Mouse (Mus musculus) embryonic facial prominence, embryonic 15.5 days (tissue): ENCODE results near the gene Pds5b. TPM values are rescaled to one million over a fixed set of nuclear protein-coding genes. Genes with fewer than 3 reads are reported as not detected.

Source experiments
- ATAC-seq: fragments of 200-750 bp; cut with Nextera tagmentation; 2 replicates; pipeline ENCODE4 v1.8.0; 2017; ENCODE audit warnings: low read depth, moderate TSS enrichment; ENCODE audit not compliant: insufficient number of reproducible peaks, low FRiP score, low TSS enrichment
- H3K27ac ChIP-seq: fragments of 300-500 bp; sonication (generic); replicated peaks from 2 replicates; pipeline ENCODE4 v1.5.1; 2015; ENCODE audit warnings: mild to moderate bottlenecking, inconsistent platforms
- H3K27me3 ChIP-seq: fragments of 300-500 bp; sonication (generic); 2 replicates; pipeline ENCODE4 v1.6.1; 2015; ENCODE audit warnings: inconsistent platforms
- H3K36me3 ChIP-seq: fragments of 300-500 bp; sonication (generic); 2 replicates; pipeline ENCODE4 v1.6.1; 2015; ENCODE audit warnings: mild to moderate bottlenecking, inconsistent platforms
- H3K4me1 ChIP-seq: fragments of 300-500 bp; sonication (generic); 2 replicates; pipeline ENCODE4 v1.6.1; 2015; ENCODE audit warnings: inconsistent platforms
- H3K4me2 ChIP-seq: fragments of 300-500 bp; sonication (generic); replicated peaks from 2 replicates; pipeline ENCODE4 v1.6.1; 2015; ENCODE audit warnings: mild to moderate bottlenecking, inconsistent platforms
- H3K4me3 ChIP-seq: fragments of 300-500 bp; sonication (generic); replicated peaks from 2 replicates; pipeline ENCODE4 v1.5.1; 2015; ENCODE audit warnings: mild to moderate bottlenecking, inconsistent platforms
- H3K9ac ChIP-seq: fragments of 300-500 bp; sonication (generic); 2 replicates; pipeline ENCODE4 v1.6.1; 2015; ENCODE audit warnings: inconsistent platforms
- H3K9me3 ChIP-seq: fragments of 300-500 bp; sonication (generic); replicated peaks from 2 replicates; pipeline ENCODE4 v1.6.1; 2016; ENCODE audit warnings: inconsistent platforms
- WGBS: fragments of 180-500 bp; shearing (Covaris S2); methylation state at CpG from one replicate; pipeline ENCODE4 v1.1.7; 2015; 5-methylcytosine and 5-hydroxymethylcytosine counted together
- polyA plus RNA-seq: library from polyadenylated mRNA; unstranded; fragments of >200 nt; fragmentation: Nextera tagmentation; extraction: Ambion mirVana; gene quantifications from 2 replicates; pipeline ENCODE4 v1.2.1, GENCODE M21; 2015

Gene Pds5b
- polyA plus RNA-seq, 1 experiment from 2014 or later, result 25.6 TPM

DNA sequence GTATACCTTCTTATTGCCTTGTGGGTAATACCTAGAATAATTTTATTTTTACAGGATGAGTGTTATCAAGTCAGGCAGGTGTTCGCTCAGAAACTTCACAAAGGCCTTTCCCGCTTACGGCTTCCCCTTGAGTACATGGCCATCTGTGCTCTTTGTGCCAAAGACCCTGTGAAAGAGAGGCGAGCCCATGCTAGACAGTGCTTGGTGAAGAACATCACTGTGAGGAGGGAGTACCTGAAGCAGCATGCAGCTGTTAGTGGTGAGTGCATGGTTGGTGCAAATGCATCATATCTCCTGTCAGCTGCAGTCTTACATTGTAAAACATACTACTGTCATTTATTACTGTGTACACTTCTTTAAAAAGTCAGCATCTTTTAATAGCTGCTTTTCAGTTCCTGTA, 114.7 kb downstream of the Pds5b start:
- ATAC-seq, result no peak
- Histone ChIP-seq H3K9ac (no peak overlapping the region), H3K4me3 (no peak overlapping the region), H3K4me1 (no peaks in the 10 kb centered on the region), H3K27me3 (no peaks in the 10 kb centered on the region), H3K27ac (no peak overlapping the region), H3K9me3 (no peaks in the 10 kb centered on the region), H3K4me2 (no peak overlapping the region), H3K36me3 (peaks cover 44% of the 10 kb centered on the region)
- 95% methylated on average over 4 of the region's 4 CpGs for WGBS

DNA sequence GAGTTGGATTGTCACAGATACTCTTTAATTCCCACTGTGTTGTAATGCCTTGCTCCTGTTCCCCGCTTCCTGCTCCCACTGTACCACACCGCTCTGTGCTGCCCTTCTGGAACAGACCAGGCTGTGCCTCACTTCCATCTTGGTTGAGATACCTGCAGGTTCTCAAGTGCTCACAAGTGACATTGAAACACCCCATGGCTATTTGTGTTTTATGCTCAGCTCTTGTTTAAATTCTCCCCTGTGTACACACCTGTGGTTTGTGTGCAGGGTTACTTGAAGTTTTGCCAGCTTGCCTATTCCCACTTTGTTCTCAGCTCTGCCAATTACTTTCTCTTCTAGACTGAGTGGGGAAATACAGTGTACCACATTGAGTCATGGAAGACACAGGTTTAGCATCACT, 115.5 kb downstream of the Pds5b start:
- H3K9ac ChIP-seq, result no peak overlapping the region
- WGBS, result 91% methylated on average over 2 of the region's 2 CpGs
- peaks cover 39% of the 10 kb centered on the region for H3K36me3 ChIP-seq
- no peaks in the 10 kb centered on the region for H3K4me1 ChIP-seq
- H3K9me3 ChIP-seq, result no peaks in the 10 kb centered on the region
- no peak overlapping the region for H3K27ac ChIP-seq
- H3K4me3 ChIP-seq, result no peak overlapping the region
- no peak for ATAC-seq
- no peaks in the 10 kb centered on the region for H3K27me3 ChIP-seq
- H3K4me2 ChIP-seq, result no peak overlapping the region

DNA sequence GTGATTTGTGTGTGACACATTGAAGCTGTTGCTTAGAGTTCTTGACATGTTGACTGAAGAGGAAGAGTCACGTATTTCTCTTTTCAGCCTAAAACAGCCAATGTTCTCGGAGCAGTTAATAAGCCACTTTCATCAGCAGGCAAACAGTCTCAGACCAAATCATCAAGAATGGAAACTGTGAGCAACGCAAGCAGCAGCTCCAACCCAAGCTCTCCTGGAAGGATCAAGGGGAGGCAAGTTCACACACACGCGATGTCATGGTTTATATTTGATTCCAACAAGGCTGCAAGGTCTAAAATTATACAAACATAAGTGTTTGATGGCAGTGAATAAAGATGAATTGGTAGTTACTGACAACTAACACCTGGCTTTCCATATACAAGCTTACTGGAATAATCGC, 120.6 kb downstream of the Pds5b start:
- Histone ChIP-seq H3K27ac (no peak overlapping the region), H3K36me3 (peaks cover 42% of the 10 kb centered on the region), H3K4me2 (no peak overlapping the region), H3K4me1 (no peaks in the 10 kb centered on the region), H3K9ac (no peak overlapping the region), H3K27me3 (no peaks in the 10 kb centered on the region), H3K9me3 (no peaks in the 10 kb centered on the region), H3K4me3 (no peak overlapping the region)
- 92% methylated on average over 6 of the region's 6 CpGs for WGBS
- no peak for ATAC-seq

DNA sequence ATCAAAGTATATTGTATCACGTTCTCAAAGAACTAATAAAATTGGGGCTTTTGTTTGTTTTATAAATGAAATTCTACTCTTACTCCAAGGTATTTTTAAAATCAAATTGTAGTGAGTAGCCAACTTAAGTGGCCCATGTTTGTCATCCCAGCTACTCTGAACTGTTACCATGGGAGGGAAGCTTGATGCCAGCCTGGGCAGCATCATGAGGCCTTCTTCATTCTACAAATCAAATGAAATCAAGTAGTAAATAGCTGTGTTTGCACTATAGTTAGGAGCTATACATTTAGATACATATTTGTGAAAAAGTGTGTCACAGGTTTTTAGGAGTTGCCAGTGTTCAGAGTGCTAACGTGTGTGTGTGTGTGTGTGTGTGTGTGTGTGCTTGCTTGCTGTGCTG, 126.5 kb downstream of the Pds5b start:
- H3K4me2 ChIP-seq, result no peak overlapping the region
- H3K4me1 ChIP-seq, result no peaks in the 10 kb centered on the region
- no peak overlapping the region for H3K4me3 ChIP-seq
- WGBS, result 96% methylated on average over 2 of the region's 2 CpGs
- H3K9me3 ChIP-seq, result no peaks in the 10 kb centered on the region
- H3K36me3 ChIP-seq, result peaks cover 50% of the 10 kb centered on the region
- no peak overlapping the region for H3K9ac ChIP-seq
- no peak overlapping the region for H3K27ac ChIP-seq
- H3K27me3 ChIP-seq, result no peaks in the 10 kb centered on the region
- no peak for ATAC-seq

DNA sequence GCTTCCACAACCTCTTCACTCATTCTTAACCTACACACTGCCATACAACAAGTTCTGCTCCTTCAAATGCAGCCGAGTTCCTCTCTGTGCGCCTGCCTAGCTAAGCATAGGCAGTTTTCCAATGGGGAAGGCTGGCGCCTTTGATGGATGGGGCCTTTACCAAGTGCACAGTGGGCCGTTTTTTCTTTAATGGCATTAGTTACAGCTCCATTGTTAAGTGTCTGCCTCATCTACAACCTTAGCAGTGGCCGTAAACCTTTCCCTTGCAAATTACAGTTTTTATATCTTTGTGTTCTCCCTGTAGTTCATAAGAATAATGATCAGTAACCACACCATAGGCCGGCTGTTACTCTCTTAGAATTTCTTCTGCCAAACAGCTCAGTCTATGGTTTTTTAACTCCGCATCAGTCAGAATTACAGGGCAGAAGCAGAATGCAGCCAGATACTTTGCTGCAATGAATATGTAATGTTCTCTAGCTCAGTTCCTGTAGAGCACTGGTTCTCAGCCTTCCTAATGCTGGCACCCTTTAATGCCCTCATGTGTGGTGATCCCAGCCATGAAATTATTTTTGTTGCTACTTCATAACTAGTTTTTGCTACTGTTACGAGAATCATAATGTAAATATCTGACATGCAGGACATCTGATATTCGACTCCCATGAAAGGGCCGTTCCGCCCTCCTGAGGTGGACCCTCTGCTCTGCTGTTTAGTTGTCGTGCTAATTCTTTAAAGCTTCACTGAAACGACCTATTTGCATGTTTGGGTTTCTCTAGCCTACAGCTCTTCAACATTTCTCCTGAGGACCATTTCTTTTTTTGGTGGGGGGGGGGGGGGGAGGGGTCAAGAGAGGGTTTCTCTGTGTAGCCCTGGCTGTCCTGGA, 140.8 kb downstream of the Pds5b start:
- WGBS, result 80% methylated on average over 13 of the region's 13 CpGs
- H3K27ac ChIP-seq, result no peak overlapping the region

DNA sequence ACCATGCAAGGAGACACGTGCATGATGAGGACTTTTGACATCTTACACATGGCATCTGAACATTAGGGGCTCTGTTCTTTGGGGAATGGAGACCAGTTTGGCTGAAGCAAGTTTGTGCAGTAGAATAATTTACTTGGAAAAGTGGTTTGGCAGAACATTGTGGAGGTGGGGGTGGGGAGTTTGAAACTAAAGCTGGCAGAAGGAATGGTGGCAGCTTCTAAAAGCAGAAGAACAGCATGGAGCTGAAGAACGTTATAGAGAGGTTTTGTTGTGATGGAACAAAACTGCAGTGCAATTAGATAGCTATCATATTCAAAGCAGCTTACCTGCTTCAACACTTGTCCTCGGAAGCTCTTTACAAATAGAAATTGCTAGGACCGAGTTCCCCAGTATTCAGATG, 141.9 kb downstream of the Pds5b start:
- Histone ChIP-seq H3K27me3 (no peaks in the 10 kb centered on the region), H3K9ac (no peak overlapping the region), H3K27ac (no peak overlapping the region), H3K36me3 (no peaks in the 10 kb centered on the region), H3K9me3 (no peaks in the 10 kb centered on the region), H3K4me3 (no peak overlapping the region), H3K4me2 (no peak overlapping the region), H3K4me1 (no peaks in the 10 kb centered on the region)
- 82% methylated on average over 4 of the region's 4 CpGs for WGBS
- ATAC-seq, result no peak

More for the DNA sequence above, 140.8 kb downstream of the Pds5b start:
- Histone ChIP-seq H3K27me3 (no peaks in the 10 kb centered on the region), H3K9me3 (no peaks in the 10 kb centered on the region), H3K36me3 (peaks cover 3% of the 10 kb centered on the region; the same call in 1 of the 2 replicates), H3K4me3 (no peak overlapping the region), H3K9ac (no peak overlapping the region), H3K4me2 (no peak overlapping the region), H3K4me1 (no peaks in the 10 kb centered on the region)
- ATAC-seq, result no peak

DNA sequence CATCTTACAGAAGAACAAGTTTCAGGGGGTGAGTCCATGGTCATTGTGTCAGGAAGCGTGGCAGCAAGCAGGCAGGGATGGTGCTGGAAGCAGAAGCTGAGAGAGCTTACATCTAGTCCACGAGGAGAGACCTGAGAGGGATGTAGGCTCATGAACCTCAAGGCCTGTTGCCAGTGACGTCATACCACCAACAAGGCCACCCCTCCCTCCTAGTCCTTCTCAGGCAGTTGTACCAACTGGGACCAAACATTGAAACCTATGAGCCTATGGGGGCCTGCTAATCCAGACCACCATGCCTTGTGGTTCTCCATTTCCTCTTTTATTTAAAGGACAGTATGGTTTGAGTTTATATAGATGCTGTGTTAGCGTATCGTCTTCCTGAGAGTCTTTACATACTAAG, 143.2 kb downstream of the Pds5b start:
- H3K27me3 ChIP-seq, result no peaks in the 10 kb centered on the region
- 0 out of 2 replicates have a peak, but pooled peaks cover 4% of the 10 kb centered on the region for H3K4me1 ChIP-seq
- 73% methylated on average over 5 of the region's 5 CpGs for WGBS
- H3K36me3 ChIP-seq, result no peaks in the 10 kb centered on the region
- H3K9ac ChIP-seq, result no peak overlapping the region
- H3K27ac ChIP-seq, result no peak overlapping the region
- H3K9me3 ChIP-seq, result no peaks in the 10 kb centered on the region
- H3K4me3 ChIP-seq, result no peak overlapping the region
- no peak overlapping the region for H3K4me2 ChIP-seq
- no peak for ATAC-seq

DNA sequence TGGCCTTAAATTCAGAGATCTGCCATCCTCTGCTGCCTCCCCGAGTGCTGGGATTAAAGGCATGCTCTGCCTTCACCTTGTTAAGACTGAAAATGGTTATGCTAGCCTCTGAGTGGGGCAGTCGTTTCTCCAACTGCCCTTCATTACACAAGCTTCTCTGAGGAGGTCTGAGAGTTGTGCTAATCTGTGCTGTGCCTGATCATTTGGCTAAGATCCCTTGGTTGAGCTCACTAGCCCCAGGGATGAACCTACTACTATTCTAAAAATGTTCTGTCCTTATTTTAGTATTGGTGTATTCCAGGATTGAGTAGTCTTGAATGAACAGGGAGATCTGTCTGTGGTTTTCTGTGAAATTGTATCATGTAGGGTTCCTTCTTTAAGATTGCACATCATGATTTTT, 144.5 kb downstream of the Pds5b start:
- no peaks in the 10 kb centered on the region for H3K9me3 ChIP-seq
- no peaks in the 10 kb centered on the region for H3K27me3 ChIP-seq
- H3K9ac ChIP-seq, result no peak overlapping the region
- no peaks in the 10 kb centered on the region for H3K36me3 ChIP-seq
- no peak for ATAC-seq
- no peak overlapping the region for H3K4me2 ChIP-seq
- no peak overlapping the region for H3K27ac ChIP-seq
- no peak overlapping the region for H3K4me3 ChIP-seq
- 47% methylated on average over 2 of the region's 2 CpGs for WGBS
- 0 out of 2 replicates have a peak, but pooled peaks cover 4% of the 10 kb centered on the region for H3K4me1 ChIP-seq

DNA sequence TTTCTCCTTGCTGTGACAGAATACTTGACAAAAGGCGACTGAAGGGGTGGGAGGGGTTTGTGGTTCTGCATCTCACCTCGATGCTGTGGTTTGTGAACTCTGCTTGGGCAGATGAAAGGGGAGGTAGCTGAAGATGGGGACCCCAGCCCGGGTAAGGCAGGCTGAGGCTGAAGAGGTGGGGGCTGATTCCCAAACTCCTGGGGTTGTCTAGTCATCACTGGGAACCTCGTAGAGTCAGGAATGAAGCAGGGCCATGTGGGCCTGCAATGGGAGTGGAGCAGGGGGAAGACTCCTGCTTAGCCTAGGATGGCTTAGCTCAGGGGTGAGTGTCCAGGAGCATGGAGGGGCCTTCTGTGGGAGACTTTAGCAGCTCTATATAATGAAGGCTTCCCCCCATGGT, 145.3 kb downstream of the Pds5b start:
- ATAC-seq, result no peak
- no peaks in the 10 kb centered on the region for H3K27me3 ChIP-seq
- WGBS, result 79% methylated on average over 4 of the region's 4 CpGs
- H3K4me2 ChIP-seq, result no peak overlapping the region
- no peak overlapping the region for H3K4me3 ChIP-seq
- no peaks in the 10 kb centered on the region for H3K9me3 ChIP-seq
- H3K4me1 ChIP-seq, result 0 out of 2 replicates have a peak, but pooled peaks cover 4% of the 10 kb centered on the region
- H3K27ac ChIP-seq, result no peak overlapping the region
- H3K36me3 ChIP-seq, result no peaks in the 10 kb centered on the region
- no peak overlapping the region for H3K9ac ChIP-seq

DNA sequence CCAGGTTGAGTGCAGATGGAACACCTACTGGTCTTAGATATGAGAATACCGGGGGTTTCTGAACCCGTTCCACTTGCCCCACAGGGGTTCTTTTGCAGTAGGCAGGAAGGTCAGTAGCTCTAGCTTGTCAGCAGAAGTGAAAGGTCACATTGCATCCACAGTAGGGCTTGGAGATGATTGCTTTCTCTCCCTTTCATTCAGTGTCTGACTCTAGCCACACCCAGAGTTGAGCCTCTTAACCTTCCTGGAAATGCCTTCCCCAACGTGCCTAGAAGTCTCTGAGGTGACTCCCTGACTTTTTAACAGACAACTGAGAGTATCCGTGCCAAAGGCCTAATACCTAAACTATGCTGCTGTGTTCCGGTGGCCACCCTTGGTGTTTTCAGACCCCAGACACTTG, 146.0 kb downstream of the Pds5b start:
- Histone ChIP-seq H3K9me3 (no peaks in the 10 kb centered on the region), H3K27me3 (no peaks in the 10 kb centered on the region), H3K9ac (no peak overlapping the region), H3K4me3 (no peak overlapping the region), H3K4me1 (0 out of 2 replicates have a peak, but pooled peaks cover 4% of the 10 kb centered on the region), H3K4me2 (no peak overlapping the region), H3K36me3 (no peaks in the 10 kb centered on the region), H3K27ac (no peak overlapping the region)
- 80% methylated on average over 5 of the region's 5 CpGs for WGBS
- no peak for ATAC-seq

DNA sequence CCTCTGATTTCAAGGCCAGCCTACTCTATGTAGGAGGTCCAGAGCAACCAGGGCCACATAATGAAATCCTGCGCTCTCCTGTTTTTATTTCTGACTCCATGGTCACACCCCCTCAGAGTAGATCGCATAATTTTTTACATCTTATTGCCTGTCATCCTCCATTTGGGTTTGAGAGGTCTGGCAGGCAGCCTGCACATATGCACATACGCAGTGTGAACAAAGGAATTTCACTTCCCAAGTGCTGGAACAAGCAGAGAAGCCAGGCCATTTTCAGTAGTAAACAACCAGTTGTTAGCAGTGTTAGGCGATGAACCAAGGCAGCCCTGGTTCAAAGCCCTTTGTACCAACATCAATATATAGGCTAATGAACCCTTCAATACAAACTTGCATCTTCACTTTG, 147.6 kb downstream of the Pds5b start:
- H3K4me2 ChIP-seq, result no peak overlapping the region
- no peaks in the 10 kb centered on the region for H3K36me3 ChIP-seq
- 0 out of 2 replicates have a peak, but pooled peaks have one; percentile 43 for ATAC-seq
- H3K4me3 ChIP-seq, result no peak overlapping the region
- H3K27ac ChIP-seq, result no peak overlapping the region
- H3K27me3 ChIP-seq, result no peaks in the 10 kb centered on the region
- peaks cover 11% of the 10 kb centered on the region; the same call in 1 of the 2 replicates for H3K9me3 ChIP-seq
- H3K9ac ChIP-seq, result no peak overlapping the region
- WGBS, result 60% methylated on average over 4 of the region's 4 CpGs
- 0 out of 2 replicates have a peak, but pooled peaks cover 4% of the 10 kb centered on the region for H3K4me1 ChIP-seq
